Mouse (Mus musculus) retina, adult 2 months (tissue): Measurements from ENCODE around the gene Fam240a.
A peak's percentile ranks its signal among the peaks of the same experiment; 100 is the strongest.

Experiments
- DNase-seq: peaks from one replicate; pipeline ENCODE4 v3.0.0-alpha.2; 2012; ENCODE audit warnings: low read depth, low spot score

Fam240a gene

GRCm38 (mm10) chr9:110916786-110917185 lies at the start of gene Fam240a:
Fam240a (minus strand) TSS chr9:110916861.
- DNase-seq = no peak

- DNase-seq = no peak
Measured at GRCm38 (mm10) chr9:110965910-110966231, 49.2 kb upstream of the Fam240a start.

GRCm38 (mm10) chr9:110965062-110965909 lies 48.6 kb upstream of the Fam240a start:
- no peak for DNase-seq

GRCm38 (mm10) chr9:110963566-110964115 lies 47.0 kb upstream of the Fam240a start:
- DNase-seq = no peak

GRCm38 (mm10) chr9:110961386-110961785 lies 44.7 kb upstream of the Fam240a start:
- no peak for DNase-seq

- no peak for DNase-seq
Measured at GRCm38 (mm10) chr9:110960230-110961149, 43.8 kb upstream of the Fam240a start.

- DNase-seq = no peak
Measured at GRCm38 (mm10) chr9:110959669-110960068, 43.0 kb upstream of the Fam240a start.

- no peak for DNase-seq
Measured at GRCm38 (mm10) chr9:110955962-110956361, 39.3 kb upstream of the Fam240a start.

- DNase-seq = no peak
Measured at GRCm38 (mm10) chr9:110954681-110955445, 38.2 kb upstream of the Fam240a start.

- peak; percentile 66 for DNase-seq
Measured at GRCm38 (mm10) chr9:110953550-110954461, 37.1 kb upstream of the Fam240a start.

- no peak for DNase-seq
Measured at GRCm38 (mm10) chr9:110952931-110953549, 36.4 kb upstream of the Fam240a start.

- DNase-seq = peak; percentile 23
Measured at GRCm38 (mm10) chr9:110952398-110952797, 35.7 kb upstream of the Fam240a start.

GRCm38 (mm10) chr9:110951866-110952265 lies 35.2 kb upstream of the Fam240a start:
- DNase-seq = no peak

- DNase-seq = no peak
Measured at GRCm38 (mm10) chr9:110951397-110951796, 34.7 kb upstream of the Fam240a start, which contains the start of gene Lrrc2. Lrrc2 (plus strand) TSS chr9:110951545.

- DNase-seq = no peak
Measured at GRCm38 (mm10) chr9:110950109-110950508, 33.4 kb upstream of the Fam240a start.

GRCm38 (mm10) chr9:110948813-110949310 lies 32.2 kb upstream of the Fam240a start:
- DNase-seq = no peak

- DNase-seq = no peak
Measured at GRCm38 (mm10) chr9:110947900-110948299, 31.2 kb upstream of the Fam240a start.

GRCm38 (mm10) chr9:110947261-110947661 lies 30.6 kb upstream of the Fam240a start:
- DNase-seq = no peak

GRCm38 (mm10) chr9:110946548-110947044 lies 29.9 kb upstream of the Fam240a start:
- no peak for DNase-seq
